Mouse (Mus musculus) heart, adult 8-10 months (tissue): Measurements from ENCODE around the gene Rab37. TPM values are rescaled to one million over a fixed set of nuclear protein-coding genes. Genes with fewer than 3 reads are reported as not detected.

ENCODE experiments used
- DNase-seq: peaks from one replicate; pipeline ENCODE4 v3.0.0; 2022; ENCODE audit warnings: low spot score
- total RNA-seq, 4 experiments: library from RNA; stranded (reverse); gene quantifications; 2 replicates each; pipeline ENCODE4 v1.2.4; 2022

The Rab37 gene
- 1 to 10 TPM in 1 of 4 experiments, under 1 TPM in 3; 0.34 to 1.0 (median 0.63) TPM for total RNA-seq

GRCm38 (mm10) chr11:115091362-115091901 is at the start of gene Rab37:
Gene Rab37, plus strand, starts transcription at chr11:115091431.
- no peak for DNase-seq

DNA sequence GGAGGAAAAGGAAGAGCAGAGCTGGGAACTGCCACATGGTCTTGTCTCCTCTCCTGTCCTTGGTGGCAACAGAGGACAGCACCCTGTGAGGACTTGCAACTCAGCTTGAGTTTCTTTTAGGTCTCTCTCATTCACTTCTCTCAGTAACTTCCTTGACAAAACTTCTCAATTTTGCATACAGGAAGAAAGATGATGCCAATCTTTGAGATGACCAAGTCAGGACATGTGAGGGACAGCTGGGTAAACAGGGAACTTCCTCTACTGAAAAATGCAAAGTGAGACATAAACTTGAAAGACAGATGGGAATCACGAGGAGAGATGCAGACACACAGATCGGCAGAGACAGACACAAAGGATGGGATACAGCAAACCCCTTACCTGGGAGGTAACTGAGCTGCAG is 43.0 kb upstream of the Rab37 start, which contains the start of gene Cd300ld3:
TSS of gene Cd300ld3 (minus strand) at position 151 of the 400 bp plus-strand sequence.
- no peak for DNase-seq

DNA sequence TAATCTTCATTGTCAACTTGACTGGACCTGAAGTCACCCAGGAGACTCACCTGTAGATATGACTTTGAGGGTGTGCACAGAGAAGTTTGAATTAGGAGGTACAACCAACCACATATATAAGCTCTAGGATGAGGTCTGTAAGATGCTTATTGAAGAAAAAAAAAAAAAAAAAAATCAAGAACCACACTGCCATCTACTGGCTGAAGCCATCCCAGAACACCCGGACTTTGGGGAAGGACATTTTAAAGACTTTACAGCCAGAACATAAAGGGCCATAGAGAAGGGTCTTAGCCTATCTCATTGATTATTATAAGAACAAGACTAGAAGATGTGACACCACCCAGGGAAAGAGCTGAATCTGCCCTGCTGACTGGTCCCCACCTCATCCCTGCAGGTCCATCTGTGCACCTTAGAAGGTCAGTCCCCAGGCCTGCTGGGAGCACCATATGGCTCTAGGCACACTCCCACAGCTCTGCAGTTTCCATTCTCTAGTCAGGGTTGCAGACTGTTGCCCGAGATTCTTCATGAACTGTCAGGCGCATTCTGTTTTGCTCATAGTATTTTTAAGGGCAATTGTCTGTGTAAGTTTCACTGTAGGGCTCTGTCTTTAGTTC is 41.8 kb upstream of the Rab37 start:
- no peak for DNase-seq

DNA sequence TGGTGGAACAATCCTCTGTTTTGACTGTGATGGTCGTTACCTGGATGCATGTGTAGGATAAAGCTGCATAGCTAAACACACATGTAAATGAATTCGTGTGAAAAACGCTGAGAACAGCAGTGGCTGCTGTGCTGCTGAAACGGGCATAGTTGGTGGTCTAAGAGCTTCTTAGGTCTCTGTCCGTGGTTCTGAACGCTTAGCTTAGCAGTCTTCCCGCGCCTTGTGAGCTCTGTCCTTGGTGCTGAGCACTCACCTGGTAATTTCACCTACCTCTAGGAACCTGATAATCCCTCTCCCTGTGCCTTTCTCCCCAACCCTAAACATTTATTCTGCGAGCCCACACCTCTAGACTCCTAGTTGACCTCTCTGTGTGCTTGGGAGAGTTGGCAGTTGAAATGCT is 39.0 kb upstream of the Rab37 start:
- DNase-seq: no peak

- no peak for DNase-seq
Observed at GRCm38 (mm10) chr11:115052991-115053390, 38.2 kb upstream of the Rab37 start.

- no peak for DNase-seq
Observed at GRCm38 (mm10) chr11:115054537-115054936, 36.7 kb upstream of the Rab37 start.

- DNase-seq: no peak
Observed at GRCm38 (mm10) chr11:115058701-115059100, 32.5 kb upstream of the Rab37 start.

- DNase-seq: no peak
Observed at GRCm38 (mm10) chr11:115059797-115060196, 31.4 kb upstream of the Rab37 start.

DNA sequence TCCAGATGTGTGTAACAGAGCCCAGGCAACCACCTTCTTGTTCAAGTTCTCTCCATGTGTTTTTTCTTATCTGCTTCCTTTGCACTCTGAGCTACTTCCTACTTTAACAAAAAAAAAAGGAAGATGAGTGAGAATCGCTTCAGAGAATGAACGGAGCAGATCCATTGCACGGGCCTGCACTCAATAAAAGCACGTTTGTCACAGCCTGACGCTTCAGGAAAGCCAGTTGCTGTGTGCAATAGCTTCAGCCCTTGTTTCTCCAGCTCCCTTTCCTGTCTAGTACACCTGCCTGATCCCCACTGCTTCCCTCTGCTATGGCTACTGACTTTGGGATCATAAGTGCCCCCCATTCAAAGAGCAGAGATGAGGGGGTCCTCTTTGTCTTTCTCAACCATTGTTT is 29.2 kb upstream of the Rab37 start, which contains the start of gene Cd300e:
TSS of gene Cd300e (minus strand) at position 101 of the 400 bp plus-strand sequence.
- DNase-seq: no peak

GRCm38 (mm10) chr11:115066768-115067167 is 24.5 kb upstream of the Rab37 start:
- DNase-seq: peak; percentile 13

GRCm38 (mm10) chr11:115071015-115071551 is 20.1 kb upstream of the Rab37 start:
- DNase-seq: no peak

GRCm38 (mm10) chr11:115071631-115072294 is 19.5 kb upstream of the Rab37 start:
- DNase-seq: peak; percentile 62

- no peak for DNase-seq
Observed at GRCm38 (mm10) chr11:115073002-115073401, 18.2 kb upstream of the Rab37 start.

- no peak for DNase-seq
Observed at GRCm38 (mm10) chr11:115075407-115075806, 15.8 kb upstream of the Rab37 start.

DNA sequence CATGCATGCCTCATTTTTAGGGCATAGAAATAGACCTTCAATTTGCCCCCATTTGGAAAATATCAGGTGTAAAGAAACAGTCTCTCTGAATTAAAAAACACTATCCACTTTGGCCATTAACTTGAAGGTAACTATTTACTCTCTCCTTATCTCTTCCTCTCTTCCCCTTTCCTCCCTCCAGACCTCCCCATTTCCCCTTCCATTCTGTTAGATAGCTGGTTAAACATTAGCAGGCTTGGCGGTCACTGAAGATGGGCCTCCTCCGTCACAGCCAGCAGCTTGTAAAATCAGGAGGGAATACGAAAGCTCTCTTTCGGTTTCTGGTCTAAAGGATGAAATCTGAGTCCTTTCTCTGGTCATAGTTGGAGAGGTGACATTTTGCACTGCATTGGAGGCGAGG is 15.4 kb upstream of the Rab37 start:
- DNase-seq: no peak

GRCm38 (mm10) chr11:115077436-115077835 is 13.8 kb upstream of the Rab37 start:
- DNase-seq: no peak

- DNase-seq: no peak
Observed at GRCm38 (mm10) chr11:115078680-115079079, 12.6 kb upstream of the Rab37 start.

DNA sequence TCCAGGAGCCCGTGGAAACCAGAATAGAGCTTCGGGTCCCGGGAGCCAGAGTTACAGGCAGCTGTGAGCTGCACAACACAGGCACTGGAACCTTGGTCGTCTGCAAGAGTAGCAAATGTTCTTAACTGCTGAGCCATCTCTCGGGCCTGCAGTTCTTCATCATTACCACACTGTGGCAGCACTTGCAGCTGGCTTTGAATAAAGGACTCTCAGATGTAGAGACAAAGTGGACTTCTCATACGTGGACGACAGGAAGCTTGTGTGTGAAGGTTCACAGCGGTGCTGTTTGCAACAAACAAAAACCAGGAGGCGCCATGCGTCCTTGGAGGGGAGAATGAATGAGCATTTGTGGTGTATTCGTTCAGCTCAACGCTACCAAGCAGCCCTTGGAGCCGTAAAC is 10.3 kb upstream of the Rab37 start:
- DNase-seq: peak; percentile 43

DNA sequence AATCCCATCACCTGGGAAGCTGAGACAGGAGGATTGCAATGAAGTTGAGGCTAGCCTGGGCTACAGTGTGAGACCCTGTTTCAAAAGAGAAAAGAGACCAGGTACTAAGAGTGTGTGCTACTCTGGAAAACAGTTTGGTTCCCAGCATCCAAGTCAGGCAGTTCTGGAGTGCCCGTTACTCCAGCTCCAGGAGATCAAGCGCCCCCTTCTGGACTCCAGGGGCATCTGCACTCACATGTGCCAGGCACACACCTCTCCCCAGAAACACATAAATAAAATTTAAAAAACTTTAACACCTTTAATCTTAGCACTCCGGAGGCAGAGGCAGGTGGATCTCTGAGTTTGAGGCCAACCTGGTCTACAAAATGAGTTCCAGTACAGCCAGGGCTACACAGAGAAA is 9.9 kb upstream of the Rab37 start:
- no peak for DNase-seq

DNA sequence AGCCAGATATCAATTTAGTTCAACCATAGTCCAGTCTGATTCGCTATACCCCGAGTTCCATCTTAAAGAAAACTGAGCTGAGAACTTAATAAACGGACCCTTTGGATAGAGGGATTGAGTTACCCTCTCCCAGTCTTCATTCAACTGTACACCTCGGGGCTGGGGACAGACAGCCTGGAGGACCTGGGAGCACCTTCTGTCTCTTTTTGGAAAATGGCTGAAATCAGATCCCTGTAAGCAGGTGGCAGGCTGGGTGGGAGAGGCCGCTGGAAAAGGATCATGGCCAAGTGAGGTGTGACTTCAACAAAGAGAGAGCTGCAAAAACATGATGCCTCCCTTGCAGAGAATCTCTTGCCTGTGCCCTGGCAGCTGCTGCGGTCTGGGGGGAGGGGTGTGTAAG is 9.0 kb upstream of the Rab37 start:
- no peak for DNase-seq

DNA sequence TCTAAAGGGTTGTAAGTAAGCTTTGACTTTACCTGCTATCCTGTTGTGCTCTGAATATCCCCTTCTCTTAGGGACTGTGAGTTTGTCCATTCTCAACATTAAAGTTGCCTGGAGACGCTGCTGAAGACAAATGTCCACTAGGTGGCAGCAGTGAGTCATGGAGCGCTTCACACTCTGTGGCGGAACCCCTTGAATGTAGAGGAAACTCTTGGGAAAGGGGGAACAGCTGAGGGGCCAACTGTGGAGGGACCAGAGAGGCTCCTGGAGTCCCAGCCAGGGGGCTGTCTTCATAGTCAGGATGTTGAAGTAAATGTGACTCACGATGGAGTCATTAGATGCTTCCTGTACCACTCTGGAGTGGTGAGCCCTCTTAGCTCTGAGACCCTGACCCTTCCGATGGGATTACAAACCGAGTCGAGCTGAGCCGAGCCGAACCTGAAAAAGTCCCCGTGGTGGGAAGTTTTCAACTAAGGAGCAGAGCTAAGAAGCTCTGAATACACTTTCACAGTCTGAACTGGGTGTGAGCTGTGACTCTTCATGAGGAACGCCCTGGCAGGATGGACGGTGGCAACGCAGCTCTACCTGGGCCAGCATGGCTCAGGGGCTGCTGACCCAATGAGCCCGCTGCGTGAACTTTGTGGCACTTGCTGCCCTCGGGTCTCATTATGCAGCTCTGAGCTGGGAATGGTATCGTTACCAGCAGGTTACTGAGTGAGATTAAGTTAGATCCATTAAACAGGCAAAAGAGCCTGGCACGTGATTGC is 7.7 kb upstream of the Rab37 start:
- peak; percentile 55 for DNase-seq

DNA sequence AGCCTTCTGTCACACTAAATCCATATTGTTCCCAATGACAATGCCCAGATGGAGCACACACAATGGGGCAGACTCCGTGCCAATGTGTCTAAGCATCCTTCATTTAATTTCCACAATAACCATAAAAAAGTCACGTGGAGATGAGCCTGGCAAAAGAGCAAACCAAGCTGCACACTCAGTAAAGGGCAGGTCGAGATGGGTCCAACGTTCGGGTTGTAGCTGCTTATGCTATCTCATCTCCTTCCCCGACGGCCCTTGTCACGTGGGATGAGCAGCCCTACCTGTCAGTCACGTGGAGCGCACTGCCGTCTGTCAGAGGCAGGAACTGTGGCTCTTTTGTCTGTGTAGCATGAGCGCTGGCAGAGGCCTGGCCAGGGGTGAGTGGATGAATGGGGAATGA is 6.6 kb upstream of the Rab37 start:
- no peak for DNase-seq
